Mouse (Mus musculus) neural tube, embryonic 13.5 days (tissue): Measurements from ENCODE around the gene Vwa8. TPM values are rescaled to one million over a fixed set of nuclear protein-coding genes. Genes with fewer than 3 reads are reported as not detected.
A peak's percentile ranks its signal among the peaks of the same experiment; 100 is the strongest.

Source experiments
- ATAC-seq: fragments of 200-750 bp; cut with Nextera tagmentation; 2 replicates; pipeline ENCODE4 v1.8.0; 2017; ENCODE audit warnings: low read depth, mild to moderate bottlenecking, moderate TSS enrichment, moderate library complexity
- H3K27ac ChIP-seq: fragments of 300-500 bp; sonication (generic); replicated peaks from 2 replicates; pipeline ENCODE4 v1.5.1; 2015; ENCODE audit warnings: moderate library complexity, mild to moderate bottlenecking, inconsistent platforms
- H3K27me3 ChIP-seq: fragments of 300-500 bp; sonication (generic); 2 replicates; pipeline ENCODE4 v1.6.1; 2015; ENCODE audit warnings: mild to moderate bottlenecking, inconsistent platforms
- H3K36me3 ChIP-seq: fragments of 300-500 bp; sonication (generic); 2 replicates; pipeline ENCODE4 v1.6.1; 2015; ENCODE audit warnings: mild to moderate bottlenecking, inconsistent platforms
- H3K4me1 ChIP-seq: fragments of 300-500 bp; sonication (generic); replicated peaks from 2 replicates; pipeline ENCODE4 v1.6.1; 2015; ENCODE audit warnings: inconsistent platforms
- H3K4me2 ChIP-seq: fragments of 300-500 bp; sonication (generic); 2 replicates; pipeline ENCODE4 v1.6.1; 2015; ENCODE audit warnings: inconsistent platforms, mild to moderate bottlenecking, moderate library complexity
- H3K4me3 ChIP-seq: fragments of 300-500 bp; sonication (generic); 2 replicates; pipeline ENCODE4 v1.5.1; 2015; ENCODE audit warnings: mild to moderate bottlenecking, inconsistent platforms
- H3K9ac ChIP-seq: fragments of 300-500 bp; sonication (generic); 2 replicates; pipeline ENCODE4 v1.6.1; 2015; ENCODE audit warnings: moderate library complexity, mild to moderate bottlenecking, inconsistent platforms
- H3K9me3 ChIP-seq: fragments of 300-500 bp; sonication (generic); 2 replicates; pipeline ENCODE4 v1.6.1; 2016; ENCODE audit warnings: inconsistent platforms
- WGBS: fragments of 180-500 bp; shearing (Covaris S2); methylation state at CpG from one replicate; pipeline ENCODE4 v1.1.7; 2015; 5-methylcytosine and 5-hydroxymethylcytosine counted together
- polyA plus RNA-seq: library from polyadenylated mRNA; unstranded; fragments of >200 nt; fragmentation: Nextera tagmentation; extraction: Ambion mirVana; gene quantifications from 2 replicates; pipeline ENCODE4 v1.2.1, GENCODE M21; 2015

Gene Vwa8
- polyA plus RNA-seq, 1 experiment from 2014 or later = 6.9 TPM

- Histone ChIP-seq H3K4me1 (peaks cover 34% of the 10 kb centered on the region), H3K9ac (no peak overlapping the region; the same call in 1 of the 2 replicates), H3K4me2 (no peak overlapping the region), H3K4me3 (no peak overlapping the region), H3K27me3 (no peaks in the 10 kb centered on the region; the same call in 1 of the 2 replicates), H3K36me3 (no peaks in the 10 kb centered on the region), H3K27ac (peak overlapping the region; percentile 77), H3K9me3 (no peaks in the 10 kb centered on the region)
- 91% methylated on average over 6 of the region's 6 CpGs for WGBS
- no peak for ATAC-seq
These were observed 290.3 kb downstream of the Vwa8 start for GRCm38 (mm10) chr14:79139096-79139651.

GRCm38 (mm10) chr14:79139918-79140825, 291.3 kb downstream of the Vwa8 start:
- peak overlapping the region; percentile 40 for H3K4me2 ChIP-seq
- peak; percentile 92 for ATAC-seq
- peaks cover 26% of the 10 kb centered on the region for H3K4me1 ChIP-seq
- WGBS = 11% methylated on average over 19 of the region's 19 CpGs
- H3K36me3 ChIP-seq = no peaks in the 10 kb centered on the region
- no peaks in the 10 kb centered on the region for H3K9me3 ChIP-seq
- H3K4me3 ChIP-seq = no peak overlapping the region
- peak overlapping the region; percentile 49; the same call in 1 of the 2 replicates for H3K9ac ChIP-seq
- H3K27me3 ChIP-seq = no peaks in the 10 kb centered on the region; the same call in 1 of the 2 replicates
- H3K27ac ChIP-seq = peak overlapping the region; percentile 77

GRCm38 (mm10) chr14:79140826-79141219, 292.0 kb downstream of the Vwa8 start:
- Histone ChIP-seq H3K4me2 (peak overlapping the region; percentile 40), H3K27me3 (no peaks in the 10 kb centered on the region; the same call in 1 of the 2 replicates), H3K4me3 (no peak overlapping the region), H3K9ac (no peak overlapping the region), H3K36me3 (no peaks in the 10 kb centered on the region), H3K4me1 (peaks cover 26% of the 10 kb centered on the region), H3K27ac (peak overlapping the region; percentile 77), H3K9me3 (no peaks in the 10 kb centered on the region)
- peak; percentile 48 for ATAC-seq
- WGBS = 53% methylated on average over 2 of the region's 2 CpGs

GRCm38 (mm10) chr14:79142342-79142741, 293.5 kb downstream of the Vwa8 start:
- H3K27me3 ChIP-seq = no peaks in the 10 kb centered on the region; the same call in 1 of the 2 replicates
- no peak for ATAC-seq
- no peaks in the 10 kb centered on the region for H3K9me3 ChIP-seq
- no peak overlapping the region for H3K4me3 ChIP-seq
- H3K27ac ChIP-seq = no peak overlapping the region
- H3K9ac ChIP-seq = no peak overlapping the region
- H3K36me3 ChIP-seq = no peaks in the 10 kb centered on the region
- no peak overlapping the region for H3K4me2 ChIP-seq
- 78% methylated on average over 4 of the region's 4 CpGs for WGBS
- peaks cover 26% of the 10 kb centered on the region for H3K4me1 ChIP-seq

- no peaks in the 10 kb centered on the region for H3K9me3 ChIP-seq
- H3K36me3 ChIP-seq = no peaks in the 10 kb centered on the region
- WGBS = 89% methylated on average over 9 of the region's 9 CpGs
- H3K9ac ChIP-seq = no peak overlapping the region
- H3K27me3 ChIP-seq = no peaks in the 10 kb centered on the region
- H3K4me3 ChIP-seq = no peak overlapping the region
- peaks cover 26% of the 10 kb centered on the region for H3K4me1 ChIP-seq
- no peak overlapping the region for H3K27ac ChIP-seq
- ATAC-seq = no peak
- H3K4me2 ChIP-seq = no peak overlapping the region
These were observed 294.8 kb downstream of the Vwa8 start for GRCm38 (mm10) chr14:79143696-79144095.

- Histone ChIP-seq H3K27ac (no peak overlapping the region), H3K4me3 (no peak overlapping the region), H3K9ac (no peak overlapping the region), H3K4me1 (peaks cover 21% of the 10 kb centered on the region), H3K36me3 (no peaks in the 10 kb centered on the region), H3K9me3 (no peaks in the 10 kb centered on the region), H3K27me3 (no peaks in the 10 kb centered on the region), H3K4me2 (no peak overlapping the region)
- ATAC-seq = no peak
- 86% methylated on average over 13 of the region's 13 CpGs for WGBS
These were observed 295.7 kb downstream of the Vwa8 start for GRCm38 (mm10) chr14:79144278-79145224.

GRCm38 (mm10) chr14:79151711-79152110, 302.9 kb downstream of the Vwa8 start:
- H3K27me3 ChIP-seq = no peaks in the 10 kb centered on the region
- H3K27ac ChIP-seq = no peak overlapping the region
- H3K4me1 ChIP-seq = peaks cover 11% of the 10 kb centered on the region
- no peak overlapping the region for H3K4me2 ChIP-seq
- H3K9ac ChIP-seq = no peak overlapping the region
- no peak for ATAC-seq
- H3K9me3 ChIP-seq = no peaks in the 10 kb centered on the region
- H3K4me3 ChIP-seq = no peak overlapping the region
- WGBS = 90% methylated on average over 7 of the region's 7 CpGs
- no peaks in the 10 kb centered on the region for H3K36me3 ChIP-seq

GRCm38 (mm10) chr14:79153896-79154295, 305.0 kb downstream of the Vwa8 start:
- no peaks in the 10 kb centered on the region for H3K9me3 ChIP-seq
- no peak overlapping the region for H3K4me3 ChIP-seq
- WGBS = 80% methylated on average over 6 of the region's 6 CpGs
- no peak overlapping the region for H3K9ac ChIP-seq
- H3K27ac ChIP-seq = no peak overlapping the region
- H3K27me3 ChIP-seq = no peaks in the 10 kb centered on the region
- peaks cover 24% of the 10 kb centered on the region for H3K4me1 ChIP-seq
- H3K36me3 ChIP-seq = no peaks in the 10 kb centered on the region
- H3K4me2 ChIP-seq = no peak overlapping the region
- no peak for ATAC-seq

- Histone ChIP-seq H3K4me3 (no peak overlapping the region), H3K36me3 (no peaks in the 10 kb centered on the region), H3K9ac (no peak overlapping the region), H3K9me3 (no peaks in the 10 kb centered on the region), H3K27ac (no peak overlapping the region), H3K27me3 (no peaks in the 10 kb centered on the region), H3K4me1 (peaks cover 24% of the 10 kb centered on the region), H3K4me2 (no peak overlapping the region)
- ATAC-seq = no peak
- 48% methylated on average over 11 of the region's 11 CpGs for WGBS
These were observed 306.1 kb downstream of the Vwa8 start for GRCm38 (mm10) chr14:79154961-79155360.

GRCm38 (mm10) chr14:79156526-79157411, 307.9 kb downstream of the Vwa8 start:
- Histone ChIP-seq H3K9ac (no peak overlapping the region), H3K4me1 (peaks cover 24% of the 10 kb centered on the region), H3K4me3 (no peak overlapping the region), H3K27me3 (no peaks in the 10 kb centered on the region), H3K9me3 (no peaks in the 10 kb centered on the region), H3K36me3 (no peaks in the 10 kb centered on the region), H3K27ac (peak overlapping the region; percentile 64), H3K4me2 (no peak overlapping the region)
- 74% methylated on average over 10 of the region's 10 CpGs for WGBS
- no peak for ATAC-seq
